Mouse (Mus musculus) megakaryocyte, embryonic 14.5 days (primary cell): ENCODE measurements around the gene Ephb6. TPM values are rescaled to one million over a fixed set of nuclear protein-coding genes. Genes with fewer than 3 reads are reported as not detected.
"Not testable (repeated sequence)": the region's sequence is repeated elsewhere in the genome, so short reads cannot be mapped to it uniquely, and the experiment has no call there.

Experiments
- H3K27me3 ChIP-seq: replicated peaks from 2 replicates; pipeline ENCODE3; 2012; ENCODE audit warnings: inconsistent platforms
- H3K36me3 ChIP-seq: replicated peaks from 2 replicates; pipeline ENCODE3; 2012; ENCODE audit warnings: low read length, inconsistent platforms, mixed read lengths
- H3K4me1 ChIP-seq: 2 replicates; pipeline ENCODE4 v1.6.1; 2012; ENCODE audit warnings: inconsistent platforms
- H3K4me3 ChIP-seq: replicated peaks from 2 replicates; pipeline ENCODE3; 2012; ENCODE audit warnings: moderate library complexity, mild to moderate bottlenecking, inconsistent platforms
- H3K9me3 ChIP-seq: 2 replicates; pipeline ENCODE4 v1.6.1; 2012; ENCODE audit warnings: inconsistent platforms
- FLI1 ChIP-seq: IDR thresholded peaks from 2 replicates; pipeline ENCODE4 v1.6.1; 2012; ENCODE audit warnings: low read length, inconsistent platforms, mixed read lengths
- GATA1 ChIP-seq: IDR thresholded peaks from 3 replicates; pipeline ENCODE4 v1.6.1; 2012; ENCODE audit warnings: mixed read lengths, low read length, inconsistent platforms, borderline replicate concordance
- polyA plus RNA-seq: library from polyadenylated mRNA; stranded (reverse); fragments of >175 nt; gene quantifications from 2 replicates; pipeline ENCODE4 v1.2.3, GENCODE M21; 2012; ENCODE audit warnings: low replicate concordance; ENCODE audit not compliant: insufficient read depth

Gene Ephb6
- polyA plus RNA-seq, result 1.9 and 7.7 TPM in 2 replicates

DNA sequence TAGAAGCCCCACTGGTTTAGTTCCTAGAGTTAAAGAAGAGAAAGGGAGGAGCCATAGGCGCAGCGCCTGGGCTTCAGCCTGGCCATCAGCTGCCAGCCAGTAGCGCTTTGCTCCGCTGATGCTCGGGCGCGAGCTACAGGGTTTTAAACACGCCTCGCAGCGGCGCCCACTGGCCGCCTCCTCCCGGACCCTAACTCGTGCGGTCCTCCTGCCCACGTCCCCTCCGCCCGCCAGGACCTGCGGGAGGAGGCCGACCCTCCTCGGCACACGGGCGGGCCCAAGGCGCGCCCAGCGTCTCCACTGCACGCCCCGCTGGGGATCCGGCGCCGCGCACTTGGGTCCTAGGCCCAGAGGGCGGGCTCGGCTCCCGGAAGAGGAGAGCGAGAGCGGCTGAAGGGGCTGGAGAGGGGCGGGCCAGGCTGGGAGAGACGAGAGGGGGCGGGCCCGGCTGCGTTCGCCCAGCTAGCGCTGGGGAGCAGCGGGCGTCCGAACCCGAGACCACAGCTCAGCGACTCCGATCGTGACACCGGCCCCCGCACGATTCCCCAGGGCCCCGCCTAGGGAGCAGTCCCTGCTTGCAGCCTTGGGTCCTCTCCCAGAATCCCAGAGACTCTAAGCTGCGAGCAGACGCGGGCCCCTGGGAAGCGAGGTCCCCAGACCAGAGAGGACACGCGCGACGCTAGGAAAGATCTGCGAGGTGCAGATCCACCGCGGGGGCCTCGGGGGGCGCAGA, at the start of gene Ephb6:
Gene Ephb6 (plus strand): TSS at position 422 of the 733 bp plus-strand sequence.
- no peaks in the 10 kb centered on the region for H3K9me3 ChIP-seq
- H3K27me3 ChIP-seq, result peaks cover 30% of the 10 kb centered on the region
- H3K4me3 ChIP-seq, result peak within 1 kb of the TSS; percentile 93
- no peaks in the 10 kb centered on the region for H3K36me3 ChIP-seq
- TF ChIP-seq GATA1 (no peak), FLI1 (no peak)
- H3K4me1 ChIP-seq, result peaks cover 24% of the 10 kb centered on the region

GRCm38 (mm10) chr6:41556389-41556788, 48.9 kb upstream of the Ephb6 start:
- Histone ChIP-seq H3K4me1 (peaks cover 29% of the 10 kb centered on the region), H3K36me3 (no peaks in the 10 kb centered on the region), H3K4me3 (no peak overlapping the region), H3K9me3 (no peaks in the 10 kb centered on the region), H3K27me3 (no peaks in the 10 kb centered on the region)
- TF ChIP-seq GATA1 (no peak), FLI1 (no peak)

DNA sequence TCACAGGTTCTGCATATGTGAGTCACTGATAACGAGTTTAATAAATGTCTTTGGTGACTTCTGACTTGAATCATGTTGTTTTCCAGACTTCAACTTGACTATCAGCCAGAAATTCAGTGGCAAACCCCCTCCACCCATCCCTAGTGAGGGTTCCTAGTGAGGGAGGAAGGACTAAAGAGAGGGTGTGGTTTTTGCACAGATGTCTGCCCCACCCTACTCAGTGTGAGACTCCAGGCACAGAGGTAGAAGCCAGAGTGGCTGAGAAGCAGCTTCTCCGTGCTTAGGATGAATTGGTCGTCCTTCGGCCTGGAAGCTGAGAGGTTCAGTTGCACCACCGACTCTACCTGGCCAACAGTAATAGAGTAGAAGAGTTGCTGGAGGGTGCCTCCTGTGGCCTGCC, 47.8 kb upstream of the Ephb6 start:
- TF ChIP-seq GATA1 (no peak), FLI1 (no peak)
- Histone ChIP-seq H3K4me1 (peaks cover 29% of the 10 kb centered on the region), H3K36me3 (no peaks in the 10 kb centered on the region), H3K27me3 (no peaks in the 10 kb centered on the region), H3K4me3 (no peak overlapping the region), H3K9me3 (no peaks in the 10 kb centered on the region)

DNA sequence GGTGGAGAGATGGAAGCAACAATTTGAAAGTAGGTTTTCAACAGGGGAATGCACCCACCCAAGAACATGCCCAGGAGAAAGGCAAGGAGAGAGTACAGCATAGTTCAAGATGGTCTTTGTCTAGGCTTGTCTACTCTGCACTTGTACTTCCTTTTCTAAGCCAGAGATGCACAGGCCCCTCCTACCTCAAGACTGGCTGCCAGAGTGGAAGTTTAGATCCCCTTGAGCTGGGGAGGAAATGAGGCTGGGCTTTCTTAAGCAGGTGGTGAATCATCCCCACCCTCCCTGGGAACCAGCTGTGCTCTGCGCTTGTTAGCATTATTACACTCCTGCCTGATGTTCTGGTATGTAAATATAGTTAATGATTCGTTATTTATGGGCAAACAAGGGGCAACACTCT, 47.0 kb upstream of the Ephb6 start:
- H3K36me3 ChIP-seq, result no peaks in the 10 kb centered on the region
- TF ChIP-seq GATA1 (no peak), FLI1 (no peak)
- peaks cover 29% of the 10 kb centered on the region for H3K4me1 ChIP-seq
- no peaks in the 10 kb centered on the region for H3K9me3 ChIP-seq
- H3K4me3 ChIP-seq, result no peak overlapping the region
- no peaks in the 10 kb centered on the region for H3K27me3 ChIP-seq

DNA sequence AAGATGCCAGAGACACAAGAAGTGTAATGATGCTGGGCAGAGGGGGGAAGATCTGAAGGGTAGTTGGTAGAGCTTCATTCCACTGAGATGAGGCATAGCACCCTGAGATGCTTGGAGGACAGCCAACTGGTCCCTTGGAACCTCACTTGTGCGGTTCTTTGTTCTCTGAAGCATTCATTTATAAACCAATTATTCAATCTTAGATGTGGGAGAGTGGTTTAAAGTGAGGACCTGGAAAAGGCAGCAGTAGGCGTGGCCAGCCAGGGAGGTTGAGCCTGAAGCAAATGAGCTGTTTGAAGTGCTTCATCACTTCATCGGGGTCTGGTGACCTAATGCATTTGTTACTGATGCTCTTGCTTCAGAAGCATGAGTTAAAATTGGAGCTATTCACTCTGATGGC, 46.0 kb upstream of the Ephb6 start:
- TF ChIP-seq GATA1 (no peak), FLI1 (no peak)
- no peak overlapping the region for H3K4me3 ChIP-seq
- no peaks in the 10 kb centered on the region for H3K36me3 ChIP-seq
- H3K4me1 ChIP-seq, result peaks cover 22% of the 10 kb centered on the region
- no peaks in the 10 kb centered on the region for H3K27me3 ChIP-seq
- no peaks in the 10 kb centered on the region for H3K9me3 ChIP-seq

GRCm38 (mm10) chr6:41560273-41560672, 45.0 kb upstream of the Ephb6 start:
- H3K9me3 ChIP-seq, result no peaks in the 10 kb centered on the region
- H3K27me3 ChIP-seq, result no peaks in the 10 kb centered on the region
- TF ChIP-seq FLI1 (no peak), GATA1 (no peak)
- peaks cover 14% of the 10 kb centered on the region for H3K4me1 ChIP-seq
- no peaks in the 10 kb centered on the region for H3K36me3 ChIP-seq
- H3K4me3 ChIP-seq, result no peak overlapping the region

GRCm38 (mm10) chr6:41562598-41562997, 42.7 kb upstream of the Ephb6 start:
- Histone ChIP-seq H3K27me3 (no peaks in the 10 kb centered on the region), H3K4me1 (peaks cover 9% of the 10 kb centered on the region), H3K4me3 (no peak overlapping the region), H3K9me3 (no peaks in the 10 kb centered on the region), H3K36me3 (no peaks in the 10 kb centered on the region)
- TF ChIP-seq FLI1, result no peak
- TF ChIP-seq GATA1, result no peak

- H3K27me3 ChIP-seq, H3K9me3 ChIP-seq, H3K4me1 ChIP-seq, H3K4me3 ChIP-seq, H3K36me3 ChIP-seq: not testable (repeated sequence)
Observed at GRCm38 (mm10) chr6:41563104-41563951, 42.0 kb upstream of the Ephb6 start.

DNA sequence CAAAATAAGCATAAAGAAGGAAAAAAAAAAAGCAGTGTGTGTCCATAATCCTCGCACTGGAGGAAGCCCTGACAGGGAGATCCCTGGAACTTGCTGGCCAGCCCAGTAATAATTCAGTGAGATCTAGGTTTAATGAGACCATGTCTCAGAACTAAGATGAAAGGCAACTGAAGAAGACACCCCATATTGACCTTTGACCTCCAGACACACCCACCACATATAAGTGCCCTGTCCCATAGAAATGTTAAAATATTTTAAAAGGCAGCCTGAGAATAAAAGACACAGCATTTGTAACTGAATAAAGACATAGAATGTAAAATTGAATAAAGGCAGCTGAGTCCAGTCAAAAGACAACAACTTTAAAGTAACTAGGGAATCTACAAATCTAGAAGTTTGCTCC, 40.0 kb upstream of the Ephb6 start:
- peaks cover 2% of the 10 kb centered on the region; the same call in 1 of the 2 replicates for H3K4me1 ChIP-seq
- no peaks in the 10 kb centered on the region for H3K9me3 ChIP-seq
- H3K27me3 ChIP-seq, result no peaks in the 10 kb centered on the region
- no peak overlapping the region for H3K4me3 ChIP-seq
- TF ChIP-seq FLI1, result no peak
- no peak for TF ChIP-seq GATA1
- no peaks in the 10 kb centered on the region for H3K36me3 ChIP-seq

DNA sequence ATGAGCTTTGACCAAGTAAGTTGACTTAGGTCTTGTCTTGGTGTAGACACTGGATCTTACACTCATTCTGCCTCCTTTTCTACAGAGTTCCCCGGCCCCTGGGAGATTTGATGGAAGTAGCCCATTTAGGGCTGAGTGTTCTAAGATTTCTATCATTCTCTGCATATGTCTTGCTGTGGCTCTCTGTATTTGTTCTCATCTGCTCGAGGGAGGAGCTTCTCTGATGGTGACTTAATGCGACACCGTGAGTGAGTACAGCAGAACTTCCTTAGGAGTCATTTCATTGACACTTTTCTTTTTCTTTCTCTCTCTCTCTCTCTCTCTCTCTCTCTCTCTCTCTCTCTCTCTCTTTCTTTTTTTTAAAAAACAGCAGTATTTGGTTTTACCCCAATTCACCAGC, 38.3 kb upstream of the Ephb6 start:
- no peaks in the 10 kb centered on the region for H3K36me3 ChIP-seq
- TF ChIP-seq GATA1 (no peak), FLI1 (no peak)
- H3K27me3 ChIP-seq, result no peaks in the 10 kb centered on the region
- peaks cover 2% of the 10 kb centered on the region; the same call in 1 of the 2 replicates for H3K4me1 ChIP-seq
- H3K4me3 ChIP-seq, result no peak overlapping the region
- no peaks in the 10 kb centered on the region for H3K9me3 ChIP-seq
